26 mouse cellular contexts compared by ENCODE assay signal in the genomic region with DNA sequence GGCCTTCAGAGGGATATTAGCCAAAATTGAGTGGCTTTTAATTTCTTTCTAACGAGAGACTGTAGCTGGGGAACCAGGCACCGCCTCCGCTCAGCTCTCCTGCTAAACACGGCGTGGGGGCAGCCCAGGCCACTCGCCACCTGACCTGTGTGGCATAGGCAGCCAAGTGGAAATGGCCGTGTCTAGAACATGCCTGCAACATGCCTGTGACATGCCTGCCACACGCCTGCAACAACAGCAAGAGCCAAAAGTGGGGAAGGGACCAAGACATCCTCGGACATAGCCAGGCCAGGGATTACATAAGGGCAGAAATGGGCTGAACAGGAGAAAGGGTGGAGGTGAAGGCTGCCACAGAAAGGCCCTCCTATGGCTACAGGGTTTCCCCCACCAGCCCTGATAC. TPM values are rescaled to one million over a fixed set of nuclear protein-coding genes. Genes with fewer than 3 reads are reported as not detected.
A peak's percentile ranks its signal among the peaks of the same experiment; 100 is the strongest.
DNase-seq lines count a peak whose midpoint lies in the region; ATAC-seq lines count a peak whose summit lies in the region.
"Had no signal": no experiment of that assay in that cellular context is flagged by ENCODE, and none has a peak within 500 bp of the region (broad histone marks: within the 10 kb centered on the region; RNA-seq: fewer than 3 reads in every experiment).

No protein-coding gene starts in this region.

- H3K36me3 ChIP-seq in forebrain, embryonic 15.5 days = no peaks in the 10 kb centered on the region
- no peaks in the 10 kb centered on the region for H3K36me3 ChIP-seq in forebrain, embryonic 14.5 days (ENCODE audit: control insufficient read depth, insufficient read depth, low read length)
- H3K36me3 ChIP-seq in neural tube, embryonic 12.5 days = no peaks in the 10 kb centered on the region
- no peaks in the 10 kb centered on the region for H3K36me3 ChIP-seq in neural tube, embryonic 15.5 days
- H3K36me3 ChIP-seq in hindbrain, embryonic 11.5 days (ENCODE audit: control insufficient read depth, insufficient read depth, low read length) = no peaks in the 10 kb centered on the region
- no peaks in the 10 kb centered on the region for H3K36me3 ChIP-seq in midbrain, embryonic 13.5 days
- H3K36me3 ChIP-seq: embryonic facial prominence, embryonic 10.5 days; heart, embryonic 10.5 days; intestine, embryonic 15.5 days; limb, embryonic 12.5 days; stomach, embryonic 15.5 days had no signal

- H3K4me3 ChIP-seq in forebrain, embryonic 15.5 days = no peak overlapping the region
- no peak overlapping the region for H3K4me3 ChIP-seq in forebrain, embryonic 14.5 days (ENCODE audit: low read depth, low read length)
- no peak overlapping the region for H3K4me3 ChIP-seq in neural tube, embryonic 12.5 days
- no peak overlapping the region for H3K4me3 ChIP-seq in neural tube, embryonic 15.5 days (replicated peaks)
- no peak overlapping the region for H3K4me3 ChIP-seq in hindbrain, embryonic 11.5 days (ENCODE audit: low read depth, low read length)
- H3K4me3 ChIP-seq in midbrain, embryonic 13.5 days (replicated peaks) = no peak overlapping the region
- H3K4me3 ChIP-seq: embryonic facial prominence, embryonic 10.5 days; heart, embryonic 10.5 days; intestine, embryonic 15.5 days; limb, embryonic 12.5 days; stomach, embryonic 15.5 days had no signal

- peak overlapping the region; percentile 60; the same call in 1 of the 2 replicates for H3K27ac ChIP-seq in forebrain, embryonic 15.5 days (replicated peaks)
- H3K27ac ChIP-seq in forebrain, embryonic 14.5 days (ENCODE audit: low read depth, low read length) = no peak overlapping the region
- H3K27ac ChIP-seq in neural tube, embryonic 12.5 days = no peak overlapping the region; the same call in 1 of the 2 replicates
- no peak overlapping the region; the same call in 1 of the 2 replicates for H3K27ac ChIP-seq in neural tube, embryonic 15.5 days (replicated peaks)
- H3K27ac ChIP-seq in hindbrain, embryonic 11.5 days (ENCODE audit: low read depth, low read length) = 0 out of 2 replicates have a peak overlapping the region, but pooled peaks have one; percentile 48
- no peak overlapping the region for H3K27ac ChIP-seq in midbrain, embryonic 13.5 days
- H3K27ac ChIP-seq: heart, embryonic 10.5 days; intestine, embryonic 15.5 days; limb, embryonic 12.5 days; stomach, embryonic 15.5 days had no signal

- no peaks in the 10 kb centered on the region for H3K9me3 ChIP-seq in forebrain, embryonic 15.5 days
- no peaks in the 10 kb centered on the region for H3K9me3 ChIP-seq in forebrain, embryonic 14.5 days (replicated peaks; ENCODE audit: control insufficient read depth, low read length)
- H3K9me3 ChIP-seq in neural tube, embryonic 12.5 days = no peaks in the 10 kb centered on the region
- H3K9me3 ChIP-seq in neural tube, embryonic 15.5 days (replicated peaks) = no peaks in the 10 kb centered on the region
- no peaks in the 10 kb centered on the region for H3K9me3 ChIP-seq in hindbrain, embryonic 11.5 days (ENCODE audit: control insufficient read depth, low read length)
- no peaks in the 10 kb centered on the region for H3K9me3 ChIP-seq in midbrain, embryonic 13.5 days
- H3K9me3 ChIP-seq: embryonic facial prominence, embryonic 10.5 days; heart, embryonic 10.5 days; intestine, embryonic 15.5 days; limb, embryonic 12.5 days; stomach, embryonic 15.5 days had no signal

- peaks cover 40% of the 10 kb centered on the region for H3K27me3 ChIP-seq in forebrain, embryonic 15.5 days
- H3K27me3 ChIP-seq in forebrain, embryonic 14.5 days (replicated peaks; ENCODE audit: control insufficient read depth, insufficient read depth, low read length) = peaks cover 34% of the 10 kb centered on the region
- H3K27me3 ChIP-seq in neural tube, embryonic 12.5 days (replicated peaks) = peaks cover 49% of the 10 kb centered on the region
- H3K27me3 ChIP-seq in neural tube, embryonic 15.5 days (replicated peaks) = peaks cover 47% of the 10 kb centered on the region
- H3K27me3 ChIP-seq in hindbrain, embryonic 11.5 days (ENCODE audit: control insufficient read depth, insufficient read depth, low read length) = peaks cover 36% of the 10 kb centered on the region
- H3K27me3 ChIP-seq in midbrain, embryonic 13.5 days = peaks cover 84% of the 10 kb centered on the region

- WGBS in forebrain, embryonic 15.5 days = 34% methylated on average over 9 of the region's 9 CpGs
- 30% methylated on average over 9 of the region's 9 CpGs for WGBS in forebrain, embryonic 14.5 days
- 24% methylated on average over 9 of the region's 9 CpGs for WGBS in neural tube, embryonic 12.5 days
- 25% methylated on average over 9 of the region's 9 CpGs for WGBS in neural tube, embryonic 15.5 days
- 33% methylated on average over 9 of the region's 9 CpGs for WGBS in hindbrain, embryonic 11.5 days
- WGBS in midbrain, embryonic 13.5 days = 25% methylated on average over 9 of the region's 9 CpGs

- no peak for ATAC-seq in forebrain, embryonic 15.5 days (replicated peaks)
- no peak for ATAC-seq in forebrain, embryonic 14.5 days
- no peak for ATAC-seq in neural tube, embryonic 12.5 days (ENCODE audit: low FRiP score, low read depth)
- ATAC-seq in neural tube, embryonic 15.5 days (ENCODE audit: low FRiP score) = no peak
- no peak for ATAC-seq in hindbrain, embryonic 11.5 days (ENCODE audit: low FRiP score)
- no peak for ATAC-seq in midbrain, embryonic 13.5 days
- ATAC-seq: intestine, embryonic 15.5 days had no signal

- H3K9ac ChIP-seq in forebrain, embryonic 15.5 days (replicated peaks) = no peak overlapping the region
- H3K9ac ChIP-seq in forebrain, embryonic 14.5 days (ENCODE audit: low read length) = no peak overlapping the region
- H3K9ac ChIP-seq in neural tube, embryonic 12.5 days = no peak overlapping the region
- no peak overlapping the region for H3K9ac ChIP-seq in neural tube, embryonic 15.5 days (replicated peaks)
- 0 out of 2 replicates have a peak overlapping the region, but pooled peaks have one; percentile 16 for H3K9ac ChIP-seq in hindbrain, embryonic 11.5 days (ENCODE audit: low read depth, low read length)
- H3K9ac ChIP-seq in midbrain, embryonic 13.5 days (replicated peaks) = 0 out of 2 replicates have a peak overlapping the region, but pooled peaks have one; percentile 2
- H3K9ac ChIP-seq: intestine, embryonic 15.5 days; limb, embryonic 12.5 days; stomach, embryonic 15.5 days had no signal

- no peak for DNase-seq in forebrain, embryonic 14.5 days (ENCODE audit: low spot score)
- DNase-seq in hindbrain, embryonic 11.5 days (ENCODE audit: low spot score) = no peak
- DNase-seq in urinary bladder, postnatal 14 days (ENCODE audit: low spot score) = no peak
- DNase-seq in cerebellum, postnatal 4 days (ENCODE audit: low spot score in 2 of 2) = no peak
- DNase-seq: cerebellum, adult 11 months; cerebellum, adult 9-11 months; gastrocnemius, postnatal 10 days; heart, postnatal 4 days; kidney, adult 9 months; kidney, postnatal 14 days; layer of hippocampus, postnatal 36 days; lung, adult 18-20 months; lung, postnatal 10 days; right cerebral cortex, adult 18-20 months; thymus, postnatal 36 days had no signal

- H3K4me1 ChIP-seq in forebrain, embryonic 15.5 days = peaks cover 41% of the 10 kb centered on the region
- H3K4me1 ChIP-seq in forebrain, embryonic 14.5 days (ENCODE audit: control insufficient read depth, insufficient read depth, low read length) = peaks cover 10% of the 10 kb centered on the region
- H3K4me1 ChIP-seq in neural tube, embryonic 12.5 days = peaks cover 36% of the 10 kb centered on the region
- H3K4me1 ChIP-seq in neural tube, embryonic 15.5 days = peaks cover 44% of the 10 kb centered on the region
- peaks cover 15% of the 10 kb centered on the region for H3K4me1 ChIP-seq in hindbrain, embryonic 11.5 days (replicated peaks; ENCODE audit: control insufficient read depth, insufficient read depth, low read length)
- H3K4me1 ChIP-seq in midbrain, embryonic 13.5 days (replicated peaks) = peaks cover 50% of the 10 kb centered on the region
- H3K4me1 ChIP-seq: stomach, embryonic 15.5 days had no signal

- no peak overlapping the region for H3K4me2 ChIP-seq in forebrain, embryonic 15.5 days (replicated peaks)
- no peak overlapping the region for H3K4me2 ChIP-seq in forebrain, embryonic 14.5 days (ENCODE audit: low read length)
- H3K4me2 ChIP-seq in neural tube, embryonic 12.5 days (replicated peaks) = peak overlapping the region; percentile 37
- H3K4me2 ChIP-seq in neural tube, embryonic 15.5 days = no peak overlapping the region
- no peak overlapping the region for H3K4me2 ChIP-seq in hindbrain, embryonic 11.5 days (replicated peaks; ENCODE audit: low read depth, low read length)
- peak overlapping the region; percentile 9; the same call in 1 of the 2 replicates for H3K4me2 ChIP-seq in midbrain, embryonic 13.5 days (replicated peaks)
- H3K4me2 ChIP-seq: intestine, embryonic 15.5 days; limb, embryonic 12.5 days; liver, embryonic 11.5 days; stomach, embryonic 15.5 days had no signal

RNA-seq across cellular contexts. Expression of gene Pax2, which starts 59.1 kb away (rescaled TPM):
- polyA plus RNA-seq in forebrain, embryonic 15.5 days (2015; fragmentation: Nextera tagmentation; extraction: Ambion mirVana) = 0.09 TPM in 1 of 2 replicates, not detected in the other
- 0.09 TPM in 1 of 2 replicates, not detected in the other for polyA plus RNA-seq in forebrain, embryonic 14.5 days (2014; fragmentation: Nextera tagmentation; extraction: Ambion mirVana)
- 21.9 and 23.3 TPM in 2 replicates for polyA plus RNA-seq in neural tube, embryonic 12.5 days (2016; fragmentation: Nextera tagmentation; extraction: Ambion mirVana)
- polyA plus RNA-seq in neural tube, embryonic 15.5 days (2015; fragmentation: Nextera tagmentation; extraction: Ambion mirVana) = 16.5 and 20.5 TPM in 2 replicates
- 9.3 and 11.1 TPM in 2 replicates for polyA plus RNA-seq in hindbrain, embryonic 11.5 days (2014; fragmentation: Nextera tagmentation; extraction: Ambion mirVana)
- polyA plus RNA-seq in midbrain, embryonic 13.5 days (2015; fragmentation: Nextera tagmentation; extraction: Ambion mirVana) = 0.63 and 1.0 TPM in 2 replicates
- polyA plus RNA-seq: heart, embryonic 16.5 days; limb, embryonic 12.5 days; liver, embryonic 11.5 days; stomach, embryonic 15.5 days had no signal

Comparison
In these comparisons a context has a peak if more than half of its experiments do, and no peak if none do; other contexts are left out.
1. H3K27ac ChIP-seq: peak in forebrain, embryonic 15.5 days (single experiment) and hindbrain, embryonic 11.5 days (single experiment); none in forebrain, embryonic 14.5 days (single experiment), neural tube, embryonic 12.5 days (single experiment), neural tube, embryonic 15.5 days (single experiment) and midbrain, embryonic 13.5 days (single experiment).
2. H3K4me2 ChIP-seq: peak in neural tube, embryonic 12.5 days (single experiment) and midbrain, embryonic 13.5 days (single experiment); none in forebrain, embryonic 15.5 days (single experiment), forebrain, embryonic 14.5 days (single experiment), neural tube, embryonic 15.5 days (single experiment) and hindbrain, embryonic 11.5 days (single experiment).
3. H3K9ac ChIP-seq: peak in hindbrain, embryonic 11.5 days (single experiment) and midbrain, embryonic 13.5 days (single experiment); none in forebrain, embryonic 15.5 days (single experiment), forebrain, embryonic 14.5 days (single experiment), neural tube, embryonic 12.5 days (single experiment) and neural tube, embryonic 15.5 days (single experiment).